Mouse (Mus musculus) testis, postnatal 10 days (tissue): Measurements from ENCODE around the gene Dcun1d5.
"Not testable (repeated sequence)": the region's sequence is repeated elsewhere in the genome, so short reads cannot be mapped to it uniquely, and the experiment has no call there.

ENCODE experiments used
- DNase-seq: peaks from one replicate; pipeline ENCODE4 v3.0.0; 2021; ENCODE audit warnings: low spot score

The Dcun1d5 gene

GRCm38 (mm10) chr9:7184172-7184896 lies at the start of gene Dcun1d5, which contains the start of gene Dync2h1:
Dcun1d5 (plus strand) TSS chr9:7184520.
Dync2h1 (minus strand) TSS chr9:7184446.
- peak; percentile 94 for DNase-seq

DNA sequence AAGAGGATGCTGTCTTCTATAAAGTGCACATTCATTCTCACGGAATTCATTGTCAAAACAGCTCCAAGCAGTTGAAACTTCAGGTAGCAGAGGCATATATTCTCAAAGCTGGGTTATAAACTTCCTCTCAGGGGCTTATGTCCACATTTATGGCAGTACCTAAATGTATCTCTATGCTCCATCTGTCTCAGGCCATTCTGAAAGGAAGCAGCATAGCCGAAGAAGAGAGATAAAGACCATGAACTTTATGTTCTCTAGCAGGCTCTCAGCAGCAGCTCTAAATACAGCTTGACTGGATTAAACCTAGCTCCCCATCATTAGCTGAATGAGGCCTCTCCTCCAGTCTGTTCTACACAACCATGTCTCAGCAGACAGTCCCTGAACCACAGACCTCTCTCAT lies 29.9 kb upstream of the Dcun1d5 start:
- no peak for DNase-seq

DNA sequence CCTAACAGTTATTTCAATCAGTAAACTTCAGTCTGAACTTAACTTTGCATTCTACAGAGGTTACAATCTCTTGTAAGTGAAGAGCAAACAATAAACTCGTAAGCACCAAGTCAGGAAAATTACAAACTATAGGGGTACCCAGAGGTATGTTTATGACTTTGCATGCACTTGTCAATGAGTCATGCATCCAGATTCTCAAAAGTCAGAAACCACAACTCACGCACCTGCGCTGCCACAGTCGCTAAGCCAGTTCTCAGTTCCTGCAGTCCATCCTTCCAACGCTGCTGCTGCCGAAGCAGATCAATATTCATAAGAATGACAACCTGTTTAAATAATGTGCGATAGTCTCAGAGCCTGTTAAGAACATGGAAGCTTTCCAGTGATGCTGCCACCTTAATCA lies 25.7 kb upstream of the Dcun1d5 start:
- DNase-seq, result no peak

- no peak for DNase-seq
Measured at GRCm38 (mm10) chr9:7159718-7160117, 24.6 kb upstream of the Dcun1d5 start.

- DNase-seq, result no peak
Measured at GRCm38 (mm10) chr9:7160688-7161087, 23.6 kb upstream of the Dcun1d5 start.

- no peak for DNase-seq
Measured at GRCm38 (mm10) chr9:7167339-7167998, 16.9 kb upstream of the Dcun1d5 start.

- DNase-seq, result no peak
Measured at GRCm38 (mm10) chr9:7173756-7174155, 10.6 kb upstream of the Dcun1d5 start.

DNA sequence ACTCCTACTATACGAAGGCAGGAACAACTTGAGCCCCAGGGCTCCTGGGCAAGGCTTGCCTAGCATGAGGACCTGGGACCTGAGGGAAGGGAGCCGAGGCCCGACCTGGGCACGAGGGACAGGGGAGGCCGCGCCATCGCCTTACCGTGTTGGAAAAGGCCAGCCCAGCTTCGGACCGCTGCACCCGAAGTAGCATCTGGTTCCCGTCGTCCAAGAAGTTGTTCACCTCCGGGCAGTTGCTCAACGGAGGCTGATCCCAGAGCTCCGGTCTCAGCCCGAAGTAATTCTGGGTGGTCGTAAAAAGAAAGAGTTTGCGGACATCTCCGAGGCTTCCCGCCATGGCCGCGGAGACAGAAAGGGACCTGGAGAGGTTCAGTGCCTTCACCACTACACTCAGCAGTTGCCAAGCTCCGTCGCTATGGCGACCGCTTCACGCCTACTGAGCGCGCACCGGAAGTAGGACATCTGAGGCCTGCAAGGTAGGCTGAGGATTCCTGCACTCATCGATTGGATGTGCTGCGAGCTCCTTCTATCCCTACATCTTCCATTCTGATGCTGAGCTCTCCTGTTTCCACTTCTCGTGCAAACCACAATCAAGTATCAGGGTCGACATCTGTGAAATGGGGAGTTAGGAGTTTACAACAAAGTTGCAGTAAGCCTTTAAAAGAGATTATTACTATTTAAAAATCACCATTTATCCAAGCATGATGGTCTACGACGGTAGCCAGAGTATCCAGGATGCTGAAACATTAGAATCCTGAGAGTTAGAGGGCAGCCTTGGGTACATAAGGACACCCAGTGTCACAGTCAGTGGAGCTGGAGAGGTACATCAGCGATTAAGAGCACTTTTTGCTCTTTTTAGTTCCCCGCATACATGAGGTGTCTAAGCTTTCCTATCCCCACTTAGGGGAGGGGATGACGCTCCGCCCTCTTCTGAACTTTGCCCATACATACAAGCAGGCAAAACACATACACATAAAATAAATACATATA lies 7.4 kb upstream of the Dcun1d5 start:
- DNase-seq, result peak; percentile 90

GRCm38 (mm10) chr9:7184897-7185291 lies 574 bp downstream of the Dcun1d5 start:
- peak; percentile 60 for DNase-seq

GRCm38 (mm10) chr9:7190694-7191093 lies 6.4 kb downstream of the Dcun1d5 start:
- DNase-seq, result not testable (repeated sequence)

- DNase-seq, result no peak
Measured at GRCm38 (mm10) chr9:7216240-7216639, 31.9 kb downstream of the Dcun1d5 start.

DNA sequence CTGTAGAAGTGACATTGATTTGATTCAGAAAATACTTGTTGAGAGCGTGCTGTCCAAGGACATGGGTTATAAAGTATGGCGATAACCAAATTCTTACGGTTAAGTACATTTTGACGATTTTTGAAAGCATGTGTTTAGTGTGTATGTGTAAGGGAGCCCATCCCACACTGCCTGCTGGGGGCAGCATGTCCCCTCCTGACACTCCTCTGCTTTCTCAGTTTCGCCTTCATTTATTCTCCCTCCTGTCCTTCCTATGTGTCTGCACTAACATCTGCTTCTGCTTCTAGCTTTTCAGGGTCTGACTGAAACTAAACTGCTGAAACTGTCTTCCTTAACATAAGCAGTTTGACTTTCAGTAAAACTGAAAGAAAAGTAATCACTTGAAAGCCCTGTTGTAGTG lies 36.7 kb downstream of the Dcun1d5 start:
- no peak for DNase-seq

DNA sequence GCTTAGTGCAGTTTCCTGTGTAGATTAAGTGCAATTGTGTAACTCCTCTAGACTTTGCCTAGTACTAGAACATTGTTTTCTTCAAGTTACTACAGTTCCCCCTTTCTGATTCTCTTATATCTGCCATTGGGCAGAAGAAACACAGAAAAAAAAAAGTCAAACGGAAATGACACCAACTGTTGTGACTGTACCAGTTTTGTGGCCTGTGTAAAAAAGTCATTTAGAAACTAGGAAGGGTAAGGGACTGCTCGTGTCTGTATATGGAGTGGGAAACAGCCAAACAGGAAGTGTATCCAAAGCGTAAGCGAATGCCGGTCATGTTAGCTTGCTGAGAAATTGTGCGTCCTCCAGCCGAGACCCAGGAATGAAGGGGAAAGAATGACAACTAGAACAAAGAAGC lies 37.1 kb downstream of the Dcun1d5 start:
- DNase-seq, result no peak

DNA sequence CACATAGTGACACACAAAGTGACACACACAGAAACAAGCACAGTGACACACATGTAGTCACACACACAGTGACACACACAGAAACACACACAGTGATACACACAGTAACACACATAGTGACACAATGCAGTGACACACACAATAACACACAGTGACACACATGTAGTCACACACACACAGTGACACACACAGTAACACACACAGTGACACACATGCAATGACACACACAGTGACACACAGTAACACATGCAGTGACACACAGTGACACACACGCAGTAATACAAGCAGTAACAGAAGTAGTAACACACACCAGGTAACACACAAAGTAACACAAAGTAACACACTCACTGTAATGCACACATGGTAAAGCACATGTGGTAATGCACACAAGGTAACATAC lies 54.3 kb downstream of the Dcun1d5 start:
- DNase-seq, result no peak

DNA sequence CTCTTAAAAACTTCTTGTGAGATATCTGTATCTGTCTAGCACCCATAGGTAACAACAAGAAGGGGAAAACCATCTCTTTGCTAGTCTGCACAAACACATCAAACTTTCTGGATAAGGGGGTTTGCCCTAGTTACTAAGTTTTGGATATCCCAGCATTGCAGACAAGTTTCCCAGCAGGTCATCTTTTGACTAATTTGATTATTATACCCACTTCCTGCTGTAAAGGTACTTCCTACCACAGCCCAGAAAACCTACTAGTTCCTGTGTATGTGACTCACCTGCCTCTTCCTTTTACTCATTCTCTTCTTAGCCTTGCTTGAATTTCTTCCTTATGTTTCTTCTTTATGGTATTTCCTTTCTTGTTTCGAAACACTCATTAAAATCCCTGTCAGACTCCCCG lies 55.6 kb downstream of the Dcun1d5 start:
- no peak for DNase-seq

GRCm38 (mm10) chr9:7252797-7253654 lies 68.7 kb downstream of the Dcun1d5 start:
- no peak for DNase-seq
